Mouse (Mus musculus) right cerebral cortex, postnatal 14 days (tissue): ENCODE measurements around the gene Mtmr4.
A peak's percentile ranks its signal among the peaks of the same experiment; 100 is the strongest.

ENCODE experiments used
- DNase-seq: peaks from one replicate; pipeline ENCODE4 v3.0.0; 2022

The Mtmr4 gene

GRCm38 (mm10) chr11:87615952-87616351, 24.0 kb downstream of the Mtmr4 start:
- DNase-seq = no peak

- peak; percentile 10 for DNase-seq
Observed at GRCm38 (mm10) chr11:87616790-87617474, 25.0 kb downstream of the Mtmr4 start, which contains the start of gene Hsf5. Hsf5 (plus strand) TSS chr11:87617164.

- DNase-seq = peak; percentile 18
Observed at GRCm38 (mm10) chr11:87617606-87618005, 25.6 kb downstream of the Mtmr4 start.

GRCm38 (mm10) chr11:87623160-87623559, 31.2 kb downstream of the Mtmr4 start:
- DNase-seq = no peak

GRCm38 (mm10) chr11:87629859-87630258, 37.9 kb downstream of the Mtmr4 start:
- DNase-seq = peak; percentile 22

GRCm38 (mm10) chr11:87638793-87639192, 46.8 kb downstream of the Mtmr4 start:
- DNase-seq = no peak

GRCm38 (mm10) chr11:87639206-87639605, 47.2 kb downstream of the Mtmr4 start:
- peak; percentile 30 for DNase-seq

GRCm38 (mm10) chr11:87642865-87643264, 50.9 kb downstream of the Mtmr4 start:
- DNase-seq = no peak

GRCm38 (mm10) chr11:87654693-87655092, 62.7 kb downstream of the Mtmr4 start:
- no peak for DNase-seq

GRCm38 (mm10) chr11:87659216-87659615, 67.3 kb downstream of the Mtmr4 start:
- DNase-seq = no peak

- peak; percentile 77 for DNase-seq
Observed at GRCm38 (mm10) chr11:87662407-87662806, 70.4 kb downstream of the Mtmr4 start, which contains the start of gene Rnf43. Rnf43 (plus strand) TSS chr11:87662722.

- no peak for DNase-seq
Observed at GRCm38 (mm10) chr11:87662822-87663221, 70.9 kb downstream of the Mtmr4 start.

GRCm38 (mm10) chr11:87663948-87664347, 72.0 kb downstream of the Mtmr4 start:
- no peak for DNase-seq

- DNase-seq = no peak
Observed at GRCm38 (mm10) chr11:87664521-87664920, 72.6 kb downstream of the Mtmr4 start.

- no peak for DNase-seq
Observed at GRCm38 (mm10) chr11:87665224-87665623, 73.3 kb downstream of the Mtmr4 start.

GRCm38 (mm10) chr11:87665658-87666057, 73.7 kb downstream of the Mtmr4 start:
- no peak for DNase-seq
